Mouse (Mus musculus): ENCODE results near the gene Olfr731. TPM values are rescaled to one million over a fixed set of nuclear protein-coding genes. Genes with fewer than 3 reads are reported as not detected.

The Olfr731 gene
- not detected in 2 replicates for polyA plus RNA-seq (2021; fragmentation: Nextera tagmentation)
- long read RNA-seq, experiment 1, result 0 reads
- long read RNA-seq, experiment 2, result 0 reads

DNA sequence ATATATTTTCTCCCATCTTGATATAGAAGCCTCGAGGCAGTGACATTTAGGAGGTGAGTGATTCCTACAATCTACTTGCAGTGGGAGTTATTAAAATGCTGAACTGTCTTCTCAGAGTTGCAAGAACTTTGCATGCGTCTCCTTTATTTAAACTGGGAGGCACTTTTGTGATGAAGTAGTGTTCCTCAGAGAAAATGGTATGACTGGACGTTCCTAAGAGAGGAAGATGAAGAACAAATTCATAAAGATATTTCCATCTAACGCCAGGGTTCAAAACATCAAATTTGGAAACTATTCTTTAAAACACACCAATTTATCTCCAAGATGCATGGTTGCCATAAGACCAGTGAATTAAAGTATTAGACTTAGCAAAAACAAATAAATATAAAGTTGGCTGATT lies at the start of gene Olfr731:
Olfr731 (minus strand) TSS at position 101 of the 400 bp plus-strand sequence.

DNA sequence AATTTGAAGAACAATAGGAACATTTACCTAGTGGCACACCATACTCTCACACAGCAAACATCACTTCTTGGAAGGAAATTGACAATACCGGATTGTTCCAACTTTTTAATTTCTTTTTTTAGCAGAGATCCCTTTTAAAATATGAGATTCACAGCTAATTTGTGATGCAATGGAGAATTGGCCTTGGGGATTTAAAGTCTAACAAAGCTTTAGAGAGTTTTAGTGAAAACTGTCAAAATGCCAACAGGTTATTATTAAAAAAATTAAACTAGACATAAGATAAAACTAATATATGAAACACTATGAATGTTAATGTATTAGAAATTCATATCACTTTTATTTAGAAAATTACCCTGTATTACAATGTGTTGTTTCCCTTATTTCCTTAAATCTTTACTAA lies 42.4 kb upstream of the Olfr731 start, which contains the start of gene Olfr732:
Olfr732 (minus strand) TSS at position 101 of the 400 bp plus-strand sequence.

DNA sequence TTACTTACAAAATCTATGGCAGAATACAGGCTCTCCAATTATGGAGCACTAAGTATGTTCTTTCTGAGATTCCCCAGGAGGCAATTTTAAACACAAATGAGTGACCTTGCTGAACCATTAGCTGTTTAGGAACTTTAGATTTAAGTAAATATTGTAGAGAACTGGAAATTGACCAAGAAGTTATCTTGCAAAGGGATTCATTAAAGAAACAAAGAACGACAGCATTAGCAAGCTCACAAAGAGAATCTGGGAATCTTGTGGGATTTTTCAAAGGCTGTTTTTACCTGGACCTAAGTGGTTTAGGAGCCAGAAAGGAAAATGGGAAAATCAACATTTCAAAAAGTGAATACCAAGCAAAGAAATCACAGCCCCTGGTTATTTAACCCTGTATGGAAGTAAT lies 53.6 kb downstream of the Olfr731 start, which contains the start of gene Olfr730:
Olfr730 (minus strand) TSS at position 101 of the 400 bp plus-strand sequence.

Other genes with a start within 250 kb of the Olfr731 start
- not detected in 2 replicates for gene Olfr725, start 201.5 kb downstream of the Olfr731 start, polyA plus RNA-seq (2021; fragmentation: Nextera tagmentation)
- gene Olfr726, start 150.9 kb downstream of the Olfr731 start, polyA plus RNA-seq (2021; fragmentation: Nextera tagmentation), result not detected in 2 replicates
- not detected in 2 replicates for gene Olfr727, start 118.7 kb downstream of the Olfr731 start, polyA plus RNA-seq (2021; fragmentation: Nextera tagmentation)
- not detected in 2 replicates for gene Olfr728, start 99.2 kb downstream of the Olfr731 start, polyA plus RNA-seq (2021; fragmentation: Nextera tagmentation)
- not detected in 2 replicates for gene Olfr729, start 89.0 kb downstream of the Olfr731 start, polyA plus RNA-seq (2021; fragmentation: Nextera tagmentation)
- gene Olfr730, start 53.7 kb downstream of the Olfr731 start, polyA plus RNA-seq (2021; fragmentation: Nextera tagmentation), result not detected in 2 replicates
- gene Olfr732, start 42.3 kb upstream of the Olfr731 start, polyA plus RNA-seq (2021; fragmentation: Nextera tagmentation), result not detected in 2 replicates
- not detected in 2 replicates for gene Olfr733, start 59.7 kb upstream of the Olfr731 start, polyA plus RNA-seq (2021; fragmentation: Nextera tagmentation)
- not detected in 2 replicates for gene Olfr734, start 84.9 kb upstream of the Olfr731 start, polyA plus RNA-seq (2021; fragmentation: Nextera tagmentation)
- not detected in 2 replicates for gene Olfr735, start 107.0 kb upstream of the Olfr731 start, polyA plus RNA-seq (2021; fragmentation: Nextera tagmentation)
- not detected in 2 replicates for gene Tlr11, start 116.0 kb upstream of the Olfr731 start, polyA plus RNA-seq (2021; fragmentation: Nextera tagmentation)
- gene Olfr736, start 139.3 kb upstream of the Olfr731 start, polyA plus RNA-seq (2021; fragmentation: Nextera tagmentation), result not detected in 2 replicates
- gene Olfr738, start 165.7 kb upstream of the Olfr731 start, polyA plus RNA-seq (2021; fragmentation: Nextera tagmentation), result not detected in 2 replicates
- gene Olfr739, start 176.8 kb upstream of the Olfr731 start, polyA plus RNA-seq (2021; fragmentation: Nextera tagmentation), result not detected in 2 replicates
- gene Olfr740, start 203.7 kb upstream of the Olfr731 start, polyA plus RNA-seq (2021; fragmentation: Nextera tagmentation), result not detected in 2 replicates
- not detected in 2 replicates for gene Olfr741, start 230.9 kb upstream of the Olfr731 start, polyA plus RNA-seq (2021; fragmentation: Nextera tagmentation)